Mouse (Mus musculus): ENCODE measurements around the gene H60b. TPM values are rescaled to one million over a fixed set of nuclear protein-coding genes. Genes with fewer than 3 reads are reported as not detected.

Gene H60b
- polyA plus RNA-seq, 1 experiment from 2014 or later = 0.42 TPM

GRCm38 (mm10) chr10:22297766-22298461 lies 139.5 kb downstream of the H60b start:
- H3K9me3 ChIP-seq (ENCODE audit: control insufficient read depth, low read length) = no peaks in the 10 kb centered on the region
- no peak for ATAC-seq
- H3K27ac ChIP-seq (ENCODE audit: low read length) = no peak overlapping the region
- H3K4me1 ChIP-seq (replicated peaks; ENCODE audit: control insufficient read depth, insufficient read depth, low read length) = no peaks in the 10 kb centered on the region
- H3K4me2 ChIP-seq (ENCODE audit: low read length) = no peak overlapping the region
- H3K36me3 ChIP-seq (ENCODE audit: control insufficient read depth, insufficient read depth) = no peaks in the 10 kb centered on the region
- no peak overlapping the region for H3K4me3 ChIP-seq (replicated peaks; ENCODE audit: low read length)
- no peaks in the 10 kb centered on the region for H3K27me3 ChIP-seq (replicated peaks; ENCODE audit: control insufficient read depth, insufficient read depth, low read length)
- WGBS = 69% methylated on average over 8 of the region's 8 CpGs
- no peak overlapping the region for H3K9ac ChIP-seq (replicated peaks; ENCODE audit: low read depth, low read length)

DNA sequence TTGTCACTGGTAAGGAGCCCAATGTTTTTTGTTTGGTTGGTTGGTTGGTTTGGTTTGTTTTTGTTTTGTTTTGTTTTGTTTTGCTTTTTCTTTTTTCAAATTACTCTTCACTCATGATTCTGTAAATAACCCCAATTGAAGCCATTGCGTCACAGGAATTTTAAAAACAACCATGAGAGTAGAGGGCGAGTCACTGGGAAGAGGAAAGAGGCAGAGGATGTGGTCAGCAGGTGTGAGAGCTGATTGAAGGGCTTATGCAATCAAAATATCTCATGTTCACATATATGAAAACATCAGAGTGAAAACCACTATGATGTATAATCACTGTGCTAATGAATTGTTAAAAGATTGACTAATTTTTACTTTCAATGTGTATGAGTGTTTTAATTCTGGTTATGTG lies 140.9 kb downstream of the H60b start:
- no peaks in the 10 kb centered on the region for H3K4me1 ChIP-seq (replicated peaks; ENCODE audit: control insufficient read depth, insufficient read depth, low read length)
- no peak overlapping the region for H3K4me2 ChIP-seq (ENCODE audit: low read length)
- no peak overlapping the region for H3K4me3 ChIP-seq (replicated peaks; ENCODE audit: low read length)
- ATAC-seq = no peak
- WGBS = 48% methylated on average over 2 of the region's 2 CpGs
- no peaks in the 10 kb centered on the region for H3K27me3 ChIP-seq (replicated peaks; ENCODE audit: control insufficient read depth, insufficient read depth, low read length)
- H3K9ac ChIP-seq (replicated peaks; ENCODE audit: low read depth, low read length) = no peak overlapping the region
- H3K36me3 ChIP-seq (ENCODE audit: control insufficient read depth, insufficient read depth) = no peaks in the 10 kb centered on the region
- H3K9me3 ChIP-seq (ENCODE audit: control insufficient read depth, low read length) = no peaks in the 10 kb centered on the region
- no peak overlapping the region for H3K27ac ChIP-seq (ENCODE audit: low read length)

- Histone ChIP-seq H3K27ac (ENCODE audit: low read length) (no peak overlapping the region), H3K4me3 (replicated peaks; ENCODE audit: low read length) (no peak overlapping the region), H3K4me1 (replicated peaks; ENCODE audit: control insufficient read depth, insufficient read depth, low read length) (no peaks in the 10 kb centered on the region), H3K4me2 (ENCODE audit: low read length) (no peak overlapping the region), H3K9ac (replicated peaks; ENCODE audit: low read depth, low read length) (no peak overlapping the region), H3K36me3 (ENCODE audit: control insufficient read depth, insufficient read depth) (no peaks in the 10 kb centered on the region), H3K27me3 (replicated peaks; ENCODE audit: control insufficient read depth, insufficient read depth, low read length) (no peaks in the 10 kb centered on the region), H3K9me3 (ENCODE audit: control insufficient read depth, low read length) (no peaks in the 10 kb centered on the region)
- ATAC-seq = no peak
- WGBS = 74% methylated on average over 1 of the region's 1 CpGs
These were observed 143.3 kb downstream of the H60b start for GRCm38 (mm10) chr10:22301641-22302040.

DNA sequence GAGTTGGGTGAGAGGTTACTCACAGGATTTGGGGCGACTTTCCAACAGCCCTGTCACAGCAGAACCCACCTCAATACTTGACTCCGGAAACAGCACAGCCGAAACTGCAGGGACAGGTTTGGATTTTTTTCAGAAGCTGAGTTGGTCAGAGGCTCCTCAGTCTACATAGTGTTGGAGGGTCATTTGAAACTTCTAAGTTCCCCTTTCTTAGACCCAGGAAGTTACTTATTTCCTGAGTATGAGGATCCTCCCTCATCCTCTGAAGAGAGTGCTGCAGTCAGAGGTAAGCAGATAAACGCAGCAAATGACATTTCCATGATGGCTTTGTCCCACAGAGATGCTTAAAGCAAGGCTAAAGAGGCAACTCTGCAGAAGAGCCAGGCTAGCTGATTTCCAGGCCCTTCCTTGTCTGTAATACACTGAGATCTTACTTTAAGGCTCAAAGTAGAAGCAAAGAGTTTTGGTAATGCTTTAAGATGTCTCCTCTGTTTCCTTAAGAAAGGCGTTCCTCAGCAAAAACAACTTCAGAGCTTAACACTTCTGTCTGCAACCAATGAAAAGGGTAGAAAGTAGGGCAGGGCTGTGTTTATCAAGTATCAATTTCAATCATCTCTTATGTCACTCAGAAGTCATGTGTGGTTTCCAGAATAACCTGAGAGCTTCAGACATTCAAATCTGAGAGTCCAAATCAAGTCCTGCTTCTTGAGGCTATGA lies 144.1 kb downstream of the H60b start:
- Histone ChIP-seq H3K4me2 (ENCODE audit: low read length) (no peak overlapping the region), H3K4me1 (replicated peaks; ENCODE audit: control insufficient read depth, insufficient read depth, low read length) (no peaks in the 10 kb centered on the region), H3K27ac (ENCODE audit: low read length) (no peak overlapping the region), H3K9me3 (ENCODE audit: control insufficient read depth, low read length) (no peaks in the 10 kb centered on the region), H3K9ac (replicated peaks; ENCODE audit: low read depth, low read length) (no peak overlapping the region), H3K27me3 (replicated peaks; ENCODE audit: control insufficient read depth, insufficient read depth, low read length) (no peaks in the 10 kb centered on the region), H3K4me3 (replicated peaks; ENCODE audit: low read length) (no peak overlapping the region), H3K36me3 (ENCODE audit: control insufficient read depth, insufficient read depth) (no peaks in the 10 kb centered on the region)
- WGBS = 84% methylated on average over 5 of the region's 5 CpGs
- ATAC-seq = no peak

- H3K36me3 ChIP-seq (ENCODE audit: control insufficient read depth, insufficient read depth) = no peaks in the 10 kb centered on the region
- no peaks in the 10 kb centered on the region for H3K27me3 ChIP-seq (replicated peaks; ENCODE audit: control insufficient read depth, insufficient read depth, low read length)
- no peak overlapping the region for H3K4me3 ChIP-seq (replicated peaks; ENCODE audit: low read length)
- no peak overlapping the region for H3K4me2 ChIP-seq (ENCODE audit: low read length)
- ATAC-seq = no peak
- 90% methylated on average over 6 of the region's 6 CpGs for WGBS
- no peaks in the 10 kb centered on the region for H3K4me1 ChIP-seq (replicated peaks; ENCODE audit: control insufficient read depth, insufficient read depth, low read length)
- H3K27ac ChIP-seq (ENCODE audit: low read length) = no peak overlapping the region
- no peaks in the 10 kb centered on the region for H3K9me3 ChIP-seq (ENCODE audit: control insufficient read depth, low read length)
- H3K9ac ChIP-seq (replicated peaks; ENCODE audit: low read depth, low read length) = no peak overlapping the region
These were observed 145.3 kb downstream of the H60b start for GRCm38 (mm10) chr10:22303736-22304135.

DNA sequence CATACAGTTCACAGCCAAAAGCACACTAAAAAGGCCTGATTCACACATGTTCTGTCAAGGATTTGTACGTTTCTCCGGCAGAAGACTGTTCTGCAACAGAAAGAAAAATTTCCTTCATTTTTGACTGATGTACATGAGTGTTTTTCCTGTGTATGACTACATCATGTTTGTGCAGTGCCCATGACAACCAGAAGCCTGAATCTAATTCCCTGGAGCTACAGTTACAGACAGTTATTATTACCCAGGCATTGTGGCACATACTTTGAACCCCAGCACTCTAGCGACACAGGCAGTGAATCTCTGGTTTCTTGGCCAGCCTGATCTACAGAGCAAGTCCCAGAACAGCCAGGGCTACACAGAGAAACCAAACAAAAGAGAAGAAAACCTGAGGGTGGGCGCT lies 147.4 kb downstream of the H60b start:
- Histone ChIP-seq H3K9ac (replicated peaks; ENCODE audit: low read depth, low read length) (no peak overlapping the region), H3K36me3 (ENCODE audit: control insufficient read depth, insufficient read depth) (no peaks in the 10 kb centered on the region)
- ATAC-seq = no peak

GRCm38 (mm10) chr10:22306452-22306851 lies 148.1 kb downstream of the H60b start:
- H3K4me2 ChIP-seq (ENCODE audit: low read length) = no peak overlapping the region
- H3K9ac ChIP-seq (replicated peaks; ENCODE audit: low read depth, low read length) = no peak overlapping the region
- H3K36me3 ChIP-seq (ENCODE audit: control insufficient read depth, insufficient read depth) = no peaks in the 10 kb centered on the region
- no peak for ATAC-seq
- no peak overlapping the region for H3K27ac ChIP-seq (ENCODE audit: low read length)
- 69% methylated on average over 4 of the region's 4 CpGs for WGBS
- no peaks in the 10 kb centered on the region for H3K27me3 ChIP-seq (replicated peaks; ENCODE audit: control insufficient read depth, insufficient read depth, low read length)
- H3K4me1 ChIP-seq (replicated peaks; ENCODE audit: control insufficient read depth, insufficient read depth, low read length) = no peaks in the 10 kb centered on the region
- no peaks in the 10 kb centered on the region for H3K9me3 ChIP-seq (ENCODE audit: control insufficient read depth, low read length)
- H3K4me3 ChIP-seq (replicated peaks; ENCODE audit: low read length) = no peak overlapping the region

More for the DNA sequence above, 147.4 kb downstream of the H60b start:
- Histone ChIP-seq H3K4me1 (replicated peaks; ENCODE audit: control insufficient read depth, insufficient read depth, low read length) (no peaks in the 10 kb centered on the region), H3K4me3 (replicated peaks; ENCODE audit: low read length) (no peak overlapping the region), H3K4me2 (ENCODE audit: low read length) (no peak overlapping the region), H3K27ac (ENCODE audit: low read length) (no peak overlapping the region), H3K9me3 (ENCODE audit: control insufficient read depth, low read length) (no peaks in the 10 kb centered on the region), H3K27me3 (replicated peaks; ENCODE audit: control insufficient read depth, insufficient read depth, low read length) (no peaks in the 10 kb centered on the region)
- WGBS = 79% methylated on average over 4 of the region's 4 CpGs

DNA sequence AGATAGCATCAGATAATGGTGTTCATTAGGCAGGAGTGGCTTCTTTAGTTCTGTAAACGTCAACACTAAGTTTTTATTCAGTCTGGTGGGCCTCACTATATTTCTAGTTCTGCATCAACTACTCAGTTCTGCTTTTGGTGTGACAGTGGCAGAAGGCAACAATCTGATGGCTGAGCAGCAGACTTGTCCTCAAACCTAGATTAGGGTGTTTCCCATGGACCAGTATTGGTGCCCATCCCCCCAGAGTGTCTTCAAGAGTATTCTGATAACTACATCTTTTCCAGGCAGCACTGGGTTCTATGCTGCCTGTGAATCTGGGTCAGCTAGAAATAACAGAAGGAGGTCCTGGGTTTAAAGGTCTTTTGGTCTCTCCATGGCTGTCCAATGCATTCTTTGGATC lies 149.8 kb downstream of the H60b start:
- no peak overlapping the region for H3K4me3 ChIP-seq (replicated peaks; ENCODE audit: low read length)
- no peaks in the 10 kb centered on the region for H3K9me3 ChIP-seq (ENCODE audit: control insufficient read depth, low read length)
- H3K27ac ChIP-seq (ENCODE audit: low read length) = no peak overlapping the region
- no peak overlapping the region for H3K4me2 ChIP-seq (ENCODE audit: low read length)
- 87% methylated on average over 1 of the region's 1 CpGs for WGBS
- H3K27me3 ChIP-seq (replicated peaks; ENCODE audit: control insufficient read depth, insufficient read depth, low read length) = no peaks in the 10 kb centered on the region
- ATAC-seq = no peak
- H3K4me1 ChIP-seq (replicated peaks; ENCODE audit: control insufficient read depth, insufficient read depth, low read length) = no peaks in the 10 kb centered on the region
- H3K9ac ChIP-seq (replicated peaks; ENCODE audit: low read depth, low read length) = no peak overlapping the region
- H3K36me3 ChIP-seq (ENCODE audit: control insufficient read depth, insufficient read depth) = no peaks in the 10 kb centered on the region

DNA sequence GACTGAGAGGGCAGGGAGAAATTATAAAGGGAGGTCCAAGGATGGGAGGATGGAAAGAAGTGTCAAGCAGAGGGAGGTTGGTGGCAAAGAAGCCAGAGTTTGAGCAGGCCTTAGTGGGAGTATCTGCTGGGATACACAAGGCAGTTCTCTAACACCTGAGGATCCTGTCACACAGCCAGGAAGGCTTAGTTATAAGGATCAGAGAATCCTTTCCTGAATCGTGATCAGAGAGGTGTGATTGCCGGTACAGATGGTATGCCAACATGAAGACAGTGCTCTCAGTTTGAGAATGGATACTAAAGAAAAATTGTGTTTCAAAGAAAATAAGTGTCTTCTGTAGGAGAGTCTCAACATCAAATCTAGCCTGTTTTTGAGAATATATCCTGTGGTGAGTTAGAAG lies 164.5 kb downstream of the H60b start:
- Histone ChIP-seq H3K4me1 (replicated peaks; ENCODE audit: control insufficient read depth, insufficient read depth, low read length) (no peaks in the 10 kb centered on the region), H3K27me3 (replicated peaks; ENCODE audit: control insufficient read depth, insufficient read depth, low read length) (no peaks in the 10 kb centered on the region), H3K9ac (replicated peaks; ENCODE audit: low read depth, low read length) (no peak overlapping the region), H3K4me2 (ENCODE audit: low read length) (no peak overlapping the region), H3K27ac (ENCODE audit: low read length) (no peak overlapping the region), H3K36me3 (ENCODE audit: control insufficient read depth, insufficient read depth) (no peaks in the 10 kb centered on the region), H3K9me3 (ENCODE audit: control insufficient read depth, low read length) (no peaks in the 10 kb centered on the region), H3K4me3 (replicated peaks; ENCODE audit: low read length) (no peak overlapping the region)
- WGBS = 90% methylated on average over 2 of the region's 2 CpGs
- ATAC-seq = no peak
